Mouse (Mus musculus) lung, postnatal 0 days (tissue): Measurements from ENCODE around the gene Tox3.

Source experiments
- CTCF ChIP-seq: IDR thresholded peaks from 2 replicates; pipeline ENCODE4 v1.5.1; 2016; ENCODE audit warnings: antibody characterized with exemption, mild to moderate bottlenecking
- EP300 ChIP-seq: IDR thresholded peaks from 2 replicates; pipeline ENCODE4 v1.6.1; 2016; ENCODE audit warnings: antibody characterized with exemption, mild to moderate bottlenecking, control low read depth

DNA sequence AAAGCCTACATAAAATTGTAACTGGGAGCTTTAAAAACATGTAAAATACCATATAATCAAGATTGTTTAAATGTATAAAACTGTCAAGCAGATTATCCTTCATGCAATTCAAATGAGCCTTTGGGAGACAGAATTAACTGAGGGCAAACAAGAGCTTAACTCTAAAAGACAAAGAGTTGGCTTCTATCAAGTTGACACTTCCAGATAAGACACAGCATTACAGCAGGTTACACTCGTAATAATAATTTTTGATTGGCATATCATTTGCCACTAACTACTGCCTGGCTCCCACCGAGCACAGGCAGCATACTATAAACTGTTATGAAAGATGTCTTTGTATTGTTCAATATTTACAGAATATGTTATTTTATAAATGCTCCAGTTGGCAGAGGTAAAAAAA is 47.2 kb downstream of the Tox3 start:
- TF ChIP-seq CTCF (no peak), EP300 (no peak)
